Mouse (Mus musculus) forebrain, embryonic 13.5 days (tissue): ENCODE measurements at regions not wholly inside any gene's neighbourhood (a gene's known extent, or its start where the extent isn't known, plus 50 kb on each side); places are given as distances from the start of the nearest gene placed in this dataset.

Source experiments
- ATAC-seq: fragments of 200-750 bp; cut with Nextera tagmentation; 2 replicates; pipeline ENCODE4 v1.8.0; 2017
- H3K27ac ChIP-seq: fragments of 300-500 bp; sonication (generic); 2 replicates; pipeline ENCODE4 v1.5.1; 2015; ENCODE audit warnings: inconsistent platforms, mild to moderate bottlenecking, moderate library complexity
- H3K27me3 ChIP-seq: fragments of 300-500 bp; sonication (generic); 2 replicates; pipeline ENCODE4 v1.6.1; 2015; ENCODE audit warnings: mild to moderate bottlenecking, inconsistent platforms
- H3K36me3 ChIP-seq: fragments of 300-500 bp; sonication (generic); 2 replicates; pipeline ENCODE4 v1.6.1; 2015; ENCODE audit warnings: mild to moderate bottlenecking, inconsistent platforms; ENCODE audit not compliant: poor library complexity, severe bottlenecking
- H3K4me1 ChIP-seq: fragments of 300-500 bp; sonication (generic); 2 replicates; pipeline ENCODE4 v1.6.1; 2015; ENCODE audit warnings: inconsistent platforms
- H3K4me2 ChIP-seq: fragments of 300-500 bp; sonication (generic); 2 replicates; pipeline ENCODE4 v1.6.1; 2015; ENCODE audit warnings: inconsistent platforms, mild to moderate bottlenecking, moderate library complexity
- H3K4me3 ChIP-seq: fragments of 300-500 bp; sonication (generic); 2 replicates; pipeline ENCODE4 v1.5.1; 2015; ENCODE audit warnings: mild to moderate bottlenecking, inconsistent platforms
- H3K9ac ChIP-seq: fragments of 300-500 bp; sonication (generic); 2 replicates; pipeline ENCODE4 v1.6.1; 2015; ENCODE audit warnings: mild to moderate bottlenecking, inconsistent platforms
- H3K9me3 ChIP-seq: fragments of 300-500 bp; sonication (generic); replicated peaks from 2 replicates; pipeline ENCODE4 v1.6.1; 2016; ENCODE audit warnings: inconsistent platforms
- WGBS: fragments of 180-500 bp; shearing (Covaris S2); methylation state at CpG from one replicate; pipeline ENCODE4 v1.1.7; 2015; 5-methylcytosine and 5-hydroxymethylcytosine counted together

DNA sequence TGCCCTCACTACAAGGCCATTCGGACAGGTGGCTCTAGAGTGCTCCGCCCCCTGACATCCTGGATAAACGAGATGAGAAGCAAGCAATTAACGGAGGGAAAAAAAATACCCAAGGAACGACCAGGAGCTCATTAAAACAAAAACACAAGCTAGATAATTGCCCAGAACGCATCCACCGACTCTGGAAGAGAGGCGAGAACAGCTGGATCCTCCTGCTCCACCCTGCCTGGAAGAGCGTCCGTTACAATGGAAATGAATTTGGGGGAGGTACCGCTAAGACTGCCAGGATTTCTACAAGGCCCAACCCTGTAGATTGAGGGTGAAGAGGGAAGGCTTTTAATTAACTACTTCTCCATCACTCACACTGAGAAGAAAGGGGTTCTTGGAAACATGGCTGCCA, 85.6 kb upstream of the Spaca7 start:
- Histone ChIP-seq H3K4me2 (no peak overlapping the region; the same call in 1 of the 2 replicates), H3K27ac (peak overlapping the region; percentile 62), H3K4me3 (no peak overlapping the region), H3K27me3 (peaks cover 26% of the 10 kb centered on the region), H3K4me1 (peaks cover 35% of the 10 kb centered on the region), H3K36me3 (no peaks in the 10 kb centered on the region), H3K9ac (no peak overlapping the region), H3K9me3 (no peaks in the 10 kb centered on the region)
- 24% methylated on average over 11 of the region's 11 CpGs for WGBS
- no peak for ATAC-seq

- H3K4me3 ChIP-seq: no peak overlapping the region
- H3K4me1 ChIP-seq: peaks cover 28% of the 10 kb centered on the region
- ATAC-seq: no peak
- no peaks in the 10 kb centered on the region for H3K9me3 ChIP-seq
- no peak overlapping the region for H3K27ac ChIP-seq
- peaks cover 18% of the 10 kb centered on the region for H3K27me3 ChIP-seq
- no peak overlapping the region for H3K4me2 ChIP-seq
- H3K36me3 ChIP-seq: no peaks in the 10 kb centered on the region
- WGBS: 93% methylated on average over 5 of the region's 5 CpGs
- no peak overlapping the region for H3K9ac ChIP-seq
Measured at GRCm38 (mm10) chr8:12489194-12489593, 83.6 kb upstream of the Spaca7 start.

- 77% methylated on average over 6 of the region's 6 CpGs for WGBS
- no peak overlapping the region for H3K27ac ChIP-seq
- H3K36me3 ChIP-seq: no peaks in the 10 kb centered on the region
- H3K9ac ChIP-seq: no peak overlapping the region
- H3K9me3 ChIP-seq: no peaks in the 10 kb centered on the region
- no peak for ATAC-seq
- H3K27me3 ChIP-seq: 0 out of 2 replicates have a peak, but pooled peaks cover 14% of the 10 kb centered on the region
- no peak overlapping the region for H3K4me2 ChIP-seq
- peaks cover 16% of the 10 kb centered on the region for H3K4me1 ChIP-seq
- no peak overlapping the region for H3K4me3 ChIP-seq
Measured at GRCm38 (mm10) chr8:12491472-12491871, 81.4 kb upstream of the Spaca7 start.

DNA sequence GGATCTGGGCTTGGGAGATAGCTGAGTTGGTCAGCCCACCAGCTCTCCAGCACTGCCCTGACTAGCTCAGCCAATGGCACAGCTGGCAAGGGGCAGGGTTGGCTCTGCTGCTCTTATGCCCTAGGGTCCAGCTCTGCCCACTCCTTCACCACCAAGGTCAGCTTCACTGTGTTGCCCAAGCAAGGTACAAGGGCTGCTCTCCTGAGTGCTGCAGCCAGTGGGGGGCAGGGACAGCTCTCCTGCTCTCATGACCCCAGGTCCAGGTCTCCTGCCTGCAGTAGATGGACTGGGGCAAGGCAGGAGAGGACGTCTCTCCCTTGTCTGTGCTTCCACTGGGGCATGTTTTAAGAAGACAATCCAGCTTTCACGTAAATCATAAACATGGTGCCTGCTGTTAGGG, 80.4 kb upstream of the Spaca7 start:
- Histone ChIP-seq H3K4me3 (no peak overlapping the region), H3K36me3 (no peaks in the 10 kb centered on the region), H3K4me1 (peaks cover 16% of the 10 kb centered on the region), H3K27ac (no peak overlapping the region), H3K27me3 (peaks cover 14% of the 10 kb centered on the region; the same call in 1 of the 2 replicates), H3K9me3 (no peaks in the 10 kb centered on the region), H3K4me2 (no peak overlapping the region), H3K9ac (no peak overlapping the region)
- WGBS: 75% methylated on average over 2 of the region's 2 CpGs
- no peak for ATAC-seq

- ATAC-seq: no peak
- no peaks in the 10 kb centered on the region for H3K9me3 ChIP-seq
- no peak overlapping the region for H3K4me3 ChIP-seq
- H3K4me1 ChIP-seq: peaks cover 18% of the 10 kb centered on the region
- WGBS: 89% methylated on average over 9 of the region's 9 CpGs
- no peaks in the 10 kb centered on the region for H3K36me3 ChIP-seq
- H3K27me3 ChIP-seq: peaks cover 10% of the 10 kb centered on the region; the same call in 1 of the 2 replicates
- H3K9ac ChIP-seq: no peak overlapping the region
- H3K4me2 ChIP-seq: no peak overlapping the region
- H3K27ac ChIP-seq: no peak overlapping the region
Measured at GRCm38 (mm10) chr8:12494559-12494958, 78.3 kb upstream of the Spaca7 start.

- H3K9ac ChIP-seq: no peak overlapping the region
- no peak overlapping the region for H3K4me2 ChIP-seq
- WGBS: 5% methylated on average over 6 of the region's 6 CpGs
- no peak overlapping the region for H3K4me3 ChIP-seq
- peaks cover 10% of the 10 kb centered on the region for H3K27me3 ChIP-seq
- H3K36me3 ChIP-seq: no peaks in the 10 kb centered on the region
- no peak for ATAC-seq
- no peaks in the 10 kb centered on the region for H3K9me3 ChIP-seq
- H3K4me1 ChIP-seq: peaks cover 45% of the 10 kb centered on the region
- H3K27ac ChIP-seq: no peak overlapping the region
Measured at GRCm38 (mm10) chr8:12497420-12497819, 75.4 kb upstream of the Spaca7 start.

GRCm38 (mm10) chr8:12499658-12500057, 73.2 kb upstream of the Spaca7 start:
- Histone ChIP-seq H3K27ac (no peak overlapping the region), H3K36me3 (no peaks in the 10 kb centered on the region), H3K9ac (no peak overlapping the region), H3K4me3 (no peak overlapping the region), H3K9me3 (no peaks in the 10 kb centered on the region), H3K4me1 (peaks cover 66% of the 10 kb centered on the region), H3K4me2 (no peak overlapping the region), H3K27me3 (peaks cover 2% of the 10 kb centered on the region)
- WGBS: 14% methylated on average over 5 of the region's 5 CpGs
- no peak for ATAC-seq

GRCm38 (mm10) chr8:12500291-12500690, 72.5 kb upstream of the Spaca7 start:
- Histone ChIP-seq H3K4me1 (peaks cover 71% of the 10 kb centered on the region), H3K4me2 (no peak overlapping the region), H3K4me3 (no peak overlapping the region), H3K27ac (no peak overlapping the region), H3K27me3 (peaks cover 1% of the 10 kb centered on the region), H3K9me3 (no peaks in the 10 kb centered on the region), H3K9ac (no peak overlapping the region), H3K36me3 (no peaks in the 10 kb centered on the region)
- ATAC-seq: no peak
- 21% methylated on average over 3 of the region's 3 CpGs for WGBS

- peak overlapping the region; percentile 28; the same call in 1 of the 2 replicates for H3K4me3 ChIP-seq
- no peaks in the 10 kb centered on the region for H3K36me3 ChIP-seq
- H3K27me3 ChIP-seq: no peaks in the 10 kb centered on the region; the same call in none of the 2 replicates
- H3K4me1 ChIP-seq: peaks cover 70% of the 10 kb centered on the region
- peak overlapping the region; percentile 95 for H3K27ac ChIP-seq
- no peaks in the 10 kb centered on the region for H3K9me3 ChIP-seq
- no peak for ATAC-seq
- peak overlapping the region; percentile 56 for H3K9ac ChIP-seq
- peak overlapping the region; percentile 57 for H3K4me2 ChIP-seq
- WGBS: 2% methylated on average over 11 of the region's 11 CpGs
Measured at GRCm38 (mm10) chr8:12501824-12502223, 71.0 kb upstream of the Spaca7 start.

DNA sequence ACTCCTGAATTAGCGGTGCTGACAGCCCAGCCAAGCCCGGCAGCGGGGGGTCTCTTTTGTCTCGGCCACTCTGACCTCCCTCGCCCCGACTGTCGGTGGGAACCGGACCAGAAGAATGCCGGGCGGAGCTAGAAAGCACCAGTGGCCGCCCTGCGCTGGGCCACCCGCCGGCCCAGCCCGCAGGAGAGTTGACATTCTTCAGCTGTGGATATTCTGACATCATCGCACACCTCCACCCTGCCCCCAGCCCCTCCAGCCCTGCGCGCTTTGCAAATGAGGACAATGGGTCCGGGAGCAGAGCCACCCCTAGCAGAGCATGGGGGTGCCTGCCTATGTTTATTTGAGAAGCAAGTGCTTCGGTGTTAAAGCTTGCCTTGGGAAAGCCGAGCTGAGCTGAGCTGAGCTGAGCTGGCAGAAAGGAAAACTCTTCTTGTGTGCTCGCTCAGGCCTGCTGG, 70.5 kb upstream of the Spaca7 start:
- Histone ChIP-seq H3K36me3 (no peaks in the 10 kb centered on the region), H3K4me3 (peak overlapping the region; percentile 28), H3K9ac (peak overlapping the region; percentile 56), H3K4me2 (peak overlapping the region; percentile 57), H3K27ac (peak overlapping the region; percentile 95), H3K9me3 (no peaks in the 10 kb centered on the region), H3K4me1 (peaks cover 65% of the 10 kb centered on the region), H3K27me3 (no peaks in the 10 kb centered on the region; the same call in none of the 2 replicates)
- peak; percentile 81 for ATAC-seq
- under 1% methylated on average over 22 of the region's 22 CpGs for WGBS

- peak; percentile 28; the same call in 1 of the 2 replicates for ATAC-seq
- H3K27me3 ChIP-seq: no peaks in the 10 kb centered on the region; the same call in 1 of the 2 replicates
- H3K27ac ChIP-seq: peak overlapping the region; percentile 95
- peak overlapping the region; percentile 57 for H3K4me2 ChIP-seq
- H3K4me1 ChIP-seq: peaks cover 60% of the 10 kb centered on the region
- H3K9me3 ChIP-seq: no peaks in the 10 kb centered on the region
- no peaks in the 10 kb centered on the region for H3K36me3 ChIP-seq
- peak overlapping the region; percentile 28; the same call in 1 of the 2 replicates for H3K4me3 ChIP-seq
- 3% methylated on average over 6 of the region's 6 CpGs for WGBS
- peak overlapping the region; percentile 56; the same call in 1 of the 2 replicates for H3K9ac ChIP-seq
Measured at GRCm38 (mm10) chr8:12502856-12503255, 70.0 kb upstream of the Spaca7 start.

DNA sequence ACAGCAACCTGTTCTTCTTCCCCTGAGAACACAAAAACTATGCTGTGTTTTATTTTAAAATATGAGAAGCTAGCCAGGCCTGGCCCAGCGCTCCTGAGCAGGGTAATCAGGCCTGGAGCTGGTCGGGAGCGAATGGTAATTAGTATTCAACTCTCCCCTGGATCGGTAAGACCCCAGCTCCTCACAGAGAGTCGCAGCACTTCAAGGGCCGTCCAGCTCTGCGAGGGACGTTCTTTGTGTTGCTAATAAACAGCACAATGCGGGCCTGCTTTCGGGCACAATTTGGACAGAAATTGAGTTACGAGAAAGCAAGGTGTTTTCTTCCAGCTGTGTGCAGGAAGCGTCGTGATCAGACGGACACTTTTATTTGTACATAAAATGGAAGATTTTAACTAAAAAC, 69.5 kb upstream of the Spaca7 start:
- Histone ChIP-seq H3K36me3 (no peaks in the 10 kb centered on the region), H3K4me1 (peaks cover 60% of the 10 kb centered on the region), H3K9me3 (no peaks in the 10 kb centered on the region), H3K9ac (no peak overlapping the region), H3K4me3 (no peak overlapping the region), H3K27me3 (no peaks in the 10 kb centered on the region; the same call in 1 of the 2 replicates), H3K4me2 (peak overlapping the region; percentile 57), H3K27ac (peak overlapping the region; percentile 95)
- WGBS: under 1% methylated on average over 14 of the region's 14 CpGs
- ATAC-seq: peak; percentile 62; the same call in 1 of the 2 replicates

DNA sequence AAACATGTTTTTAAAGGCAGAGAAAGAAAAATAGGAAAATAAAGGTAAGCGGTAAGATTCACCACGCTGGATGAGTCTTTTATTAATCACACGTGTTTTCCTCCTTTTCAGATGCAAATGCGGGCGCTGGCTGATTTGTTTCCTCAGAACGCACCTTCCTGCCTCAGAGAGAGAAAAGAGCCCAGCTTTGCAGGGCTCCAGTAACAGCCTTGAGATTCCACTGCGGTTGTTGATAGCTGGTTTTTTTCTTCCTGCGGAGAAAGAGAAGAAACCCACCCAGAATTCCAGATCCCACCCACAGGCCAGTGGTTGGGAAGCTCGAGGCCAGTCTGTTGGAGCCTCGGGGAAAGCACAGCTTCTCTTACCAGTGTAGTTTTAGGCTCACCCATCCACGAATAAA, 68.6 kb upstream of the Spaca7 start:
- 0 out of 2 replicates have a peak overlapping the region, but pooled peaks have one; percentile 6 for H3K9ac ChIP-seq
- WGBS: under 1% methylated on average over 11 of the region's 11 CpGs
- H3K4me1 ChIP-seq: peaks cover 60% of the 10 kb centered on the region
- peak overlapping the region; percentile 88 for H3K27ac ChIP-seq
- H3K4me3 ChIP-seq: 0 out of 2 replicates have a peak overlapping the region, but pooled peaks have one; percentile 3
- no peak for ATAC-seq
- H3K36me3 ChIP-seq: no peaks in the 10 kb centered on the region
- peak overlapping the region; percentile 42 for H3K4me2 ChIP-seq
- no peaks in the 10 kb centered on the region for H3K9me3 ChIP-seq
- no peaks in the 10 kb centered on the region; the same call in 1 of the 2 replicates for H3K27me3 ChIP-seq
